Mouse (Mus musculus): ENCODE results near the gene Birc7. TPM values are rescaled to one million over a fixed set of nuclear protein-coding genes. Genes with fewer than 3 reads are reported as not detected.

Gene Birc7
- polyA plus RNA-seq (2015; fragmentation: Nextera tagmentation; extraction: Ambion mirVana) = 0.44 and 0.47 TPM in 2 replicates

DNA sequence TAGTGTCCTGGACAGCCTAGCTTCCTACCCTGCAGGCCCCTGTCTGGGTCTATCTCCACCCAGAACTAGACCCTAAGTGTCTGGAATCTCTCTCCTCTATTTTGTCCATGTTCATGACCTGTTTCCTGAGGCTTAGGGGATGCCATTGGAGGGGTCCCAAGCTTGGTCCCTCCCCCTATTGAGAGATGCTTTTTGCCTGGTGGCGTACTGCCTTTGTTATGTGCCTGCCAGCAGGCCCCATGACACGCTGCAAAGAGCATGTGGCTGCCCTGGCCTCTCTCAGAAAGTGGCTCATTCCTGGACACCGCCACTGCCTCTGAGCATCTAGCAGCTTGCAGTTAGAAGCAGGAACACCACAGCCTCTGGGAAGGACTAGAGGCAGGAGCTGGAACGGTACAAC is at the start of gene Birc7:
Birc7 (plus strand) TSS at position 301 of the 400 bp plus-strand sequence.
- H3K4me2 ChIP-seq = no peak within 1 kb of the TSS
- H3K9ac ChIP-seq = 0 out of 2 replicates have a peak within 1 kb of the TSS, but pooled peaks have one; percentile 24
- H3K9me3 ChIP-seq = no peaks in the 10 kb centered on the region
- H3K4me3 ChIP-seq = no peak within 1 kb of the TSS
- no peaks in the 10 kb centered on the region for H3K27me3 ChIP-seq (replicated peaks)
- no peaks in the 10 kb centered on the region; the same call in 1 of the 2 replicates for H3K4me1 ChIP-seq
- 0 out of 2 replicates have a peak, but pooled peaks cover 2% of the 10 kb centered on the region for H3K36me3 ChIP-seq
- no peak for ATAC-seq (ENCODE audit: extremely low read depth, insufficient number of reproducible peaks, low FRiP score, low TSS enrichment)
- 51% methylated on average over 4 of the region's 4 CpGs for WGBS
- H3K27ac ChIP-seq (replicated peaks) = no peak within 1 kb of the TSS

DNA sequence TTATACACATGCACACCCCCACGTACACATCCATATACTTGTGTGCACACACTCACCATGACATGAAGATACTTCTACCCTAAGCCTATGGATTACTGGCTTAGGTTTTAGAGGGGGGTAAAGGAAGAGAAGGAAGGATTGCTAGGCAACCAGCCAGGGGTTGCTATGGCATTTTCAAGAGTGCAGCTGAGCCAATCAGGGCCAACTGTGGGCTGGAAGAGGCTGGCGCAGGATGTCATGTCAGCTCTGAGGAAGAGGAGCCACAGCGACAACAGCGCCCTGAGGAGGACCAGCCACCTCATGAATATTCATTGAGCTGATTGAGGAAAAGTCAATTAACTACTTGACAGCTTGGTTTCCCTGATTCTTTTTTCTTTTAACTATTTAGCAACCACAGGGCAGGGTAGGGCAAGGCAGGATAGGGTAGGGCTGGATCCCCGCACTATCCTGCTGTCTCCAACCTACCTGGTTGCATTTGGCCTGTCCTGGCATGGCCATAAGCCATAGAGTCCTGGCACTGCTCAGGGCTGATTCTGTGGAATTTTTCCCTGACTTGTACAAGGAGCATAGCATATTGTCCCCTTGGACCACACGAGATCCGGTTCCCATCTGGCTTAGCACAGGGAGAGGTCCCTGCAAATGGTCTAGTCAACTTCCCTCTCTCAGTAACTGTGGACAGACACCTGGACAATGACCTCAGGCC is 49.3 kb upstream of the Birc7 start:
- H3K4me3 ChIP-seq = no peak overlapping the region
- 41% methylated on average over 7 of the region's 7 CpGs for WGBS
- no peak overlapping the region for H3K27ac ChIP-seq (replicated peaks)
- H3K36me3 ChIP-seq = no peaks in the 10 kb centered on the region
- no peak overlapping the region for H3K4me2 ChIP-seq
- H3K27me3 ChIP-seq (replicated peaks) = peaks cover 43% of the 10 kb centered on the region
- no peaks in the 10 kb centered on the region for H3K4me1 ChIP-seq
- no peak for ATAC-seq (ENCODE audit: extremely low read depth, insufficient number of reproducible peaks, low FRiP score, low TSS enrichment)
- no peak overlapping the region for H3K9ac ChIP-seq
- H3K9me3 ChIP-seq = no peaks in the 10 kb centered on the region

DNA sequence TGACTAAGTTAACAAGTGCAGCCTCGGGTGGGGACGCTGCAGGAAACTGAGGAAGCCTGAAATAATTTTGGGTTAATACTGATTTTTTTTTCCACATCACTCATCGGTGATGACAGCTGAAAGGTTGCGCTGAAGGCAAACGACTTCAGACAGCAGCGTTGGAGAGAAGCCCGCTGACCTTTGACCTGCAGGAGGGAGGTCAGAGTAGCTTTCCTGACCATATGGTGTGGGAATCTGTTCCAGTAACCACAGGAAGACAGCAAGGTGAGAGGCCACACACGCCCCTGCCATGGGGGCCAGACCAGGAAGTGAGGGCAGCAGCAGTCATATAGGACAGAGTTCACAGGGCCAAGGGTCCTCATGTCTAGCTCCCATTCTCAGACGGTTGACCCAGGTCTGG is 47.5 kb upstream of the Birc7 start:
- 47% methylated on average over 9 of the region's 9 CpGs for WGBS
- H3K4me2 ChIP-seq = no peak overlapping the region
- no peak overlapping the region for H3K4me3 ChIP-seq
- H3K4me1 ChIP-seq = no peaks in the 10 kb centered on the region
- peaks cover 60% of the 10 kb centered on the region for H3K27me3 ChIP-seq (replicated peaks)
- no peak overlapping the region for H3K27ac ChIP-seq (replicated peaks)
- no peak overlapping the region for H3K9ac ChIP-seq
- H3K9me3 ChIP-seq = no peaks in the 10 kb centered on the region
- no peak for ATAC-seq (ENCODE audit: extremely low read depth, insufficient number of reproducible peaks, low FRiP score, low TSS enrichment)
- H3K36me3 ChIP-seq = no peaks in the 10 kb centered on the region

DNA sequence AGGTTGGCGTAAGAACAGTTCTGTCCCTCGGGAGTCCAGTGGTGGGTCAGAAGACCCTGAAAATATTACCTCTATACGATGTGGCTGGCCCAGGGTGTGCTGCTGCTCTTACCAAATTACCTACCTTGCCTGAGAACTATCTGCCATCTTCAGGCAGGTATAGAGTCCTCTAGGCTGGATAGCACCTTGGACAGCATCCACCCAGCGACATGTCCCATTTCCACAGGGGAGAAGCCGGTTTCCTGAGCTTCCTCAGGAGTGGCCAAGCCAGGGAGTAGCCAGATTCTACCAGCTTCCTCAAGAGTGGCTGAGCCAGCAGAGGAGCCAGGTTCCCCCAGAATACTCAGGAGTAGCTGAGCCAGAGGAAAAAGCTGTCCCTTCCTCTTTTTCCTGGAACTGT is 43.6 kb upstream of the Birc7 start:
- ATAC-seq (ENCODE audit: extremely low read depth, insufficient number of reproducible peaks, low FRiP score, low TSS enrichment) = no peak
- Histone ChIP-seq H3K4me3 (no peak overlapping the region), H3K27me3 (replicated peaks) (peaks cover 75% of the 10 kb centered on the region), H3K4me2 (no peak overlapping the region), H3K36me3 (no peaks in the 10 kb centered on the region), H3K9ac (no peak overlapping the region), H3K9me3 (no peaks in the 10 kb centered on the region), H3K27ac (replicated peaks) (no peak overlapping the region), H3K4me1 (no peaks in the 10 kb centered on the region)
- 44% methylated on average over 5 of the region's 5 CpGs for WGBS

DNA sequence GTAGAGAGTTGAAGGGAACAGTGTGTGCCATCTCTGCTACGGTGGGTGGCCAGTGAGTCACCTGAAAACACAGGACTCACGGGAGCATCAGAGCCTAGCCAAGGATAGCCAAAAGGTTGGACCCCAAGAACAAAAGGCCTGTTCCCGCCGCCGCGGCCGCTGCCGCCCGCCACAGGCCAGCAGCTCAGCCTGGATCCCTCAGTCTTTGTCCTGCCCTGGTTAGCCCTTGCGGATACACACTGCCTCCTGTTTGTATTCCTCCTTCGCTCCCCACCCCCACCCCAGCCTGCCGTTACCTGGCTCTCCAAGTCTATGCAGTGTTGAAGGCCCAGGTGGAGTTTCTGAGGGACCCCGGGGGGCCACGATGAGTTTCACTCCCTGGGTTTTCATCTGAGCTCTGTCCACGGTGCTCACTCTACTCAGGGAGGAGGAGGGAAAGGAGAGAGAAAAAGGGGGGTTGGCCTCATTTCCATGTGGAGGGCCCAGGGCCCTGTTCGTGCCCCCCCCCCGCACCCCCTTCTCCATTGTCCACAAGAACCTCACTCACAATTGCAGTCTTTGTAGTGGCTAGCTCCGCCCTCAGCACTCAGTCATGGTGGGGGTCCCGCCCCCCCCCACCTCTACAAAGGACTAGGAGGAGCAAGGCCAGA is 39.4 kb upstream of the Birc7 start:
- Histone ChIP-seq H3K9ac (no peak overlapping the region), H3K4me2 (no peak overlapping the region), H3K27ac (replicated peaks) (no peak overlapping the region), H3K4me1 (peaks cover 32% of the 10 kb centered on the region), H3K9me3 (no peaks in the 10 kb centered on the region), H3K4me3 (no peak overlapping the region), H3K27me3 (replicated peaks) (peaks cover 98% of the 10 kb centered on the region), H3K36me3 (no peaks in the 10 kb centered on the region)
- ATAC-seq (ENCODE audit: extremely low read depth, insufficient number of reproducible peaks, low FRiP score, low TSS enrichment) = no peak
- WGBS = 10% methylated on average over 19 of the region's 19 CpGs

DNA sequence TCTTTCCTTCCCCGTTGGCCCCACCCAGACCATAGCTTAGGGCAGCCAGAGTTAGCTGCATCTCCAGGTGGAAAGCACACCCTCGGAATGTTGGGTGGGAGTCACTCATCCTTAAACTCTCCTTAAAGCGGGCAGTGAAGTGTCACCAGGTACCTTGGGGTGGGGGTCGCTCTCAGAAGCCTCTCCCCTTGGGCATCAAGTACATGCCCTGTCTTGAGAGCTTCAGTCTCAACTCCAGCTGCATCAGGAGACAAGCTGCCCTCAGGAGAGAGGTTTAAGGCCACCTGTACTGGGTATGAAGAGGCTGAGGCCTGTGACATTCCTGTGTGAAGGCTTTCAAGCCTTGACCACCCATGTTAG is 38.9 kb upstream of the Birc7 start:
- Histone ChIP-seq H3K27me3 (replicated peaks) (peaks cover 100% of the 10 kb centered on the region), H3K4me3 (no peak overlapping the region), H3K9ac (no peak overlapping the region), H3K9me3 (no peaks in the 10 kb centered on the region), H3K4me1 (peaks cover 37% of the 10 kb centered on the region), H3K36me3 (no peaks in the 10 kb centered on the region), H3K27ac (replicated peaks) (no peak overlapping the region), H3K4me2 (no peak overlapping the region)
- ATAC-seq (ENCODE audit: extremely low read depth, insufficient number of reproducible peaks, low FRiP score, low TSS enrichment) = no peak
- WGBS = 23% methylated on average over 4 of the region's 4 CpGs

DNA sequence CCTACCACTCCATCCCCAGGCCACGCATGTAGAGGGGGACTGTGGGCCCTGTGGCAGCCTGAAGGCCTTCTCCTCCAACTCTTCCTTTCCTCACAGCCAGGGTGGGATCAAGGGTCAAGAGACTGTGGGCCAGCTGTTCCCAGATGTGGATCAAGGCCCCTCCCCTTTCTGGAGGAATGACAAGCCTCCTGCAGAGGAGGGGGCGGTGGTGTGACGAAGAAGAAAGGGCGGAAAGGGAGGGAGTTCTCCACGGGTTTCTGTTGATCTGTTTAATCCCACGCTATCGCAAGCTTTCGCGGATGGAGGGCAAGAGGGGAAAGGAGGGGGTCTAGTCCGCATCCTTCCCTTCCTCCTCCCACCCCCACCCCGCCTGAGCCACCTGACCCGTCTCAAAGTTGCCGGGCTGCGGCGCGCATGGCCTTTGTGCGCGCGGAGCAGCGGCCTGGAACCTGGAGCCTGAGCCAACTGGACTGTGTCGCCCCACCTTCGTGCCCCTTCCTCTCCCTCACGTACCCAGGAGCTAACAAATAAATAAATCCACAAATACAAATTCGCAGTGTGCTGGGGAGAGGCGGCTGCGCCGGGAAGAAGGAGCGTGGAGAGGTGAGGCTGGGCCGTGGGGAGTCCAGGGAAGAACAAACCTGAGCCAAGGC is 38.3 kb upstream of the Birc7 start:
- 2% methylated on average over 29 of the region's 29 CpGs for WGBS
- peak overlapping the region; percentile 24; the same call in 1 of the 2 replicates for H3K4me2 ChIP-seq

DNA sequence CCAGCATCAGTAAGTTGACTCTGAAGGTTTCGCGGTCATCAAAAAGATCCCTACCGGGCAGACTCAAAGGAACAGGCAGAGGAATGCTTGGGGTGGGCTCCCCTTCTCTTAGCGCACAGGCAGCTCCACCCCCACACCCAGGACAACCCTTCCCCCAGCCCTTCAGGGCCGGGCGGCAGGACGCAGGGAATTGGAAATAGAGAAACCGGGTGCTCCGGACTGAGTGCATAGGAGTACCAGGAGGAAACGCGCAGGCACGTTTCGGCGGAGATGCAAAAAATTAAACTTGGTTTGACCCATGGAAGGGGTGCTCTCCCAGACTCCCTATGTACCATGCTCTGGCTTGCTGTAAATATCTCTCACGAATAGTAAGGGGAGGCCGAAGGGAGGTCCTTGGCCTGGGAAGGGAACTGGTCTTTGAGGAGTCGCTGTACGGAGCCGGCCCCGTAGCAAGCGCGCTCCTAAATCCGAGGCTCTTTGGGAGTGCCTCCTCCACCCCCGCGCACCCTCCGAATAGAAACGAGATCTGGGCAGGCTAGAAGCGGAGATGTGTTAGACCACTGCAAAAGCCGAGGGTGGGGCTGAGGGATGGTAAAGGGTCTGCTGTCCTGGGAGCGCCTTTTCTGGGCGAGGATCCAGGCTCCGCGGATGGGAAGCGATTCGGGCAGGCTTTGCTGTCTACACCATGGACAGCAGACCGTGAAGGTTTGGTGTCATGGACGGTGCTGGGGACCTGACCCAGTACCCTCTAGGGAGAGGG is 37.6 kb upstream of the Birc7 start:
- Histone ChIP-seq H3K9me3 (no peaks in the 10 kb centered on the region), H3K4me3 (0 out of 2 replicates have a peak overlapping the region, but pooled peaks have one; percentile 7), H3K4me1 (peaks cover 37% of the 10 kb centered on the region), H3K27ac (replicated peaks) (no peak overlapping the region), H3K9ac (no peak overlapping the region), H3K4me2 (0 out of 2 replicates have a peak overlapping the region, but pooled peaks have one; percentile 24), H3K27me3 (replicated peaks) (peaks cover 100% of the 10 kb centered on the region), H3K36me3 (no peaks in the 10 kb centered on the region)
- no peak for ATAC-seq (ENCODE audit: extremely low read depth, insufficient number of reproducible peaks, low FRiP score, low TSS enrichment)
- WGBS = 1% methylated on average over 37 of the region's 37 CpGs

More for the DNA sequence above, 38.3 kb upstream of the Birc7 start:
- Histone ChIP-seq H3K27ac (replicated peaks) (no peak overlapping the region), H3K9ac (no peak overlapping the region), H3K36me3 (no peaks in the 10 kb centered on the region), H3K4me1 (peaks cover 37% of the 10 kb centered on the region), H3K9me3 (no peaks in the 10 kb centered on the region), H3K27me3 (replicated peaks) (peaks cover 100% of the 10 kb centered on the region), H3K4me3 (0 out of 2 replicates have a peak overlapping the region, but pooled peaks have one; percentile 7)
- ATAC-seq (ENCODE audit: extremely low read depth, insufficient number of reproducible peaks, low FRiP score, low TSS enrichment) = no peak

DNA sequence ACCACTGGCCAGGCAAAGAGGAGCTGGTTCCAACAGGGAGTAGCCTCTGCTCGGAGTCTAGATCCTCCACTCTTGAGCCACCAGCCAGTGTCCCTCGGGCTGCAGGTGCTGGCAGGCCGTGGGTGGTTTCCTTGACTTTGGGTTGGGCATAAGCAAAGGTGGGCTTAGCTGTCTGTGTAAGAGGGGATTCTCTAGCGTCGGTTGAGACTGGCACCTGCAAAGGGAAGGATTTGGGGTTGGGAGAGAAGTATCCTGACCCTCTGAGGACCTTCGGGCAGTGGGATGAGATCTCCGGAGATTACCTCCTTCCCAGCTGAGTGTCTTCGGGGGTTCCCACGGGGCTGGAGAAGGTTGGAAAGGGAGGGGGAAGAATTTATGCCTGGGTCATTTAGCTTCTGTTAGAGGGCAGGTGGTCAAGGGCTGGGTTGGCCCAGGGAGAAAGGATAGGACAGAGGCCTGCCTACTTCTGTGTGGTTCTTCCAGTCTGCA is 36.9 kb upstream of the Birc7 start:
- no peaks in the 10 kb centered on the region for H3K9me3 ChIP-seq
- 12% methylated on average over 9 of the region's 9 CpGs for WGBS
- H3K27me3 ChIP-seq (replicated peaks) = peaks cover 100% of the 10 kb centered on the region
- no peak overlapping the region for H3K4me3 ChIP-seq
- H3K9ac ChIP-seq = no peak overlapping the region
- no peak overlapping the region for H3K4me2 ChIP-seq
- peaks cover 37% of the 10 kb centered on the region for H3K4me1 ChIP-seq
- no peak for ATAC-seq (ENCODE audit: extremely low read depth, insufficient number of reproducible peaks, low FRiP score, low TSS enrichment)
- H3K36me3 ChIP-seq = no peaks in the 10 kb centered on the region
- H3K27ac ChIP-seq (replicated peaks) = no peak overlapping the region

DNA sequence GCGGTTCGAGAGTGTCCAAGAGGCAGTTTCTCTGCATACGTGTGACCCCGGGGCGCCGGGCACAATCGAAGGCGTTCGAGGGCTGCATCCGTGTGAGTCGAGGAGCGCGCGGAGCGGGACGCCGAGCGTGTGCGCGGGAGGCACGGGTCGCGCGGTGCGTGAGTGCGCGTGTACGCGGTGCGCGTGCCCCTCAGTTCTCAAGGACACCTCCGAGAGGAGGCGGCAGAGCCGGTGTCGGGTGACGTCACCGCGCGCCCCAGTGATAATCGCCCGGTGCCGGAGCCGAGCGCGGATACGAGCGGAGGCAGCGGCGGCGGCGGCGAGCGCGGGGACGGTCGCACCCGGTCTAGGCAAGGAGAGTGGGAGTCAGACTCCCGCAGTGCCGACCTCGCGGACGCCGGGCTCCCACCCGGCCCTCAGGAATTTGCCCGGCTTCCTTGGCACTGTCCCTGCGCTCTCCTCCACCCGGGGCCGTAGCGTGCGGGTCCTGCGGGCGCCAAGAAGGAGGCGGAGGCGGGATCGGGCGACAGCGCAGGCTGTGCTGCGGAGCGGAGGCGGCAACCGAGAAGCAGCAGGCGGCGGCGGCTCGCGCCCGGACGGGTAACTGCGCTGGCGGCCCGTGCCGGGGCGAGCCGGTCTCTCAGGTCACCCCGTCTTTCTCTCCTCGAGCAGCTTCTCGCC is 35.8 kb upstream of the Birc7 start:
- no peaks in the 10 kb centered on the region for H3K9me3 ChIP-seq
- peaks cover 100% of the 10 kb centered on the region for H3K27me3 ChIP-seq (replicated peaks)
- H3K4me1 ChIP-seq = peaks cover 37% of the 10 kb centered on the region
- peak overlapping the region; percentile 59 for H3K9ac ChIP-seq
- H3K4me2 ChIP-seq = peak overlapping the region; percentile 89
- no peak for ATAC-seq (ENCODE audit: extremely low read depth, insufficient number of reproducible peaks, low FRiP score, low TSS enrichment)
- no peak overlapping the region for H3K27ac ChIP-seq (replicated peaks)
- under 1% methylated on average over 96 of the region's 97 CpGs for WGBS
- no peaks in the 10 kb centered on the region for H3K36me3 ChIP-seq
- H3K4me3 ChIP-seq = peak overlapping the region; percentile 58
